Mouse (Mus musculus) forebrain, embryonic 10.5 days (tissue): ENCODE data around the gene Sec24b. TPM values are rescaled to one million over a fixed set of nuclear protein-coding genes. Genes with fewer than 3 reads are reported as not detected.

ENCODE experiments used
- DNase-seq: peaks from one replicate; pipeline ENCODE4 v3.0.0-alpha.2; 2017; ENCODE audit warnings: low spot score; ENCODE audit errors: extremely low spot score
- H3K27ac ChIP-seq: fragments of 300-500 bp; sonication (generic); 2 replicates; pipeline ENCODE4 v1.5.1; 2016; ENCODE audit warnings: mild to moderate bottlenecking
- H3K27me3 ChIP-seq: fragments of 300-500 bp; sonication (generic); 2 replicates; pipeline ENCODE4 v1.6.1; 2016; ENCODE audit warnings: mild to moderate bottlenecking; ENCODE audit not compliant: poor library complexity, severe bottlenecking
- H3K36me3 ChIP-seq: fragments of 300-500 bp; sonication (generic); replicated peaks from 2 replicates; pipeline ENCODE4 v1.6.1; 2016; ENCODE audit warnings: mild to moderate bottlenecking, moderate library complexity
- H3K4me1 ChIP-seq: fragments of 300-500 bp; sonication (generic); 2 replicates; pipeline ENCODE4 v1.6.1; 2016
- H3K4me3 ChIP-seq: fragments of 300-500 bp; sonication (generic); 2 replicates; pipeline ENCODE4 v1.5.1; 2016; ENCODE audit warnings: mild to moderate bottlenecking, moderate library complexity
- H3K9me3 ChIP-seq: fragments of 300-500 bp; sonication (generic); 2 replicates; pipeline ENCODE4 v1.6.1; 2016; ENCODE audit warnings: mild to moderate bottlenecking, moderate library complexity
- WGBS: fragments of 180-500 bp; shearing (Covaris S2); methylation state at CpG from one replicate; pipeline ENCODE4 v1.1.7; 2016; 5-methylcytosine and 5-hydroxymethylcytosine counted together
- polyA plus RNA-seq: library from polyadenylated mRNA; unstranded; fragments of >200 nt; fragmentation: Nextera tagmentation; extraction: Ambion mirVana; gene quantifications from 2 replicates; pipeline ENCODE4 v1.2.1, GENCODE M21; 2016

The Sec24b gene
- polyA plus RNA-seq, 1 experiment from 2014 or later, result 36.1 TPM

- no peak overlapping the region for H3K27ac ChIP-seq
- no peaks in the 10 kb centered on the region for H3K9me3 ChIP-seq
- no peaks in the 10 kb centered on the region for H3K4me1 ChIP-seq
- 80% methylated on average over 8 of the region's 8 CpGs for WGBS
- no peak overlapping the region for H3K4me3 ChIP-seq
- no peaks in the 10 kb centered on the region for H3K36me3 ChIP-seq
- peaks cover 13% of the 10 kb centered on the region for H3K27me3 ChIP-seq
- no peak for DNase-seq
These were observed 98.8 kb downstream of the Sec24b start for GRCm38 (mm10) chr3:129962533-129962932.

- no peak overlapping the region for H3K27ac ChIP-seq
- no peaks in the 10 kb centered on the region for H3K36me3 ChIP-seq
- 90% methylated on average over 4 of the region's 4 CpGs for WGBS
- no peak for DNase-seq
- no peak overlapping the region for H3K4me3 ChIP-seq
- H3K27me3 ChIP-seq, result no peaks in the 10 kb centered on the region
- H3K9me3 ChIP-seq, result 0 out of 2 replicates have a peak, but pooled peaks cover 3% of the 10 kb centered on the region
- H3K4me1 ChIP-seq, result no peaks in the 10 kb centered on the region
These were observed 108.1 kb downstream of the Sec24b start for GRCm38 (mm10) chr3:129953296-129953695.

- Histone ChIP-seq H3K4me1 (no peaks in the 10 kb centered on the region), H3K9me3 (no peaks in the 10 kb centered on the region), H3K4me3 (no peak overlapping the region), H3K36me3 (no peaks in the 10 kb centered on the region), H3K27me3 (no peaks in the 10 kb centered on the region), H3K27ac (no peak overlapping the region)
- WGBS, result 90% methylated on average over 5 of the region's 5 CpGs
- DNase-seq, result no peak
These were observed 112.1 kb downstream of the Sec24b start for GRCm38 (mm10) chr3:129949158-129949773.

GRCm38 (mm10) chr3:129948359-129948758 is 113.0 kb downstream of the Sec24b start:
- H3K36me3 ChIP-seq, result no peaks in the 10 kb centered on the region
- no peak overlapping the region for H3K4me3 ChIP-seq
- no peaks in the 10 kb centered on the region for H3K9me3 ChIP-seq
- H3K27ac ChIP-seq, result no peak overlapping the region
- DNase-seq, result no peak
- 88% methylated on average over 5 of the region's 5 CpGs for WGBS
- no peaks in the 10 kb centered on the region for H3K27me3 ChIP-seq
- no peaks in the 10 kb centered on the region for H3K4me1 ChIP-seq

- Histone ChIP-seq H3K27me3 (no peaks in the 10 kb centered on the region), H3K9me3 (no peaks in the 10 kb centered on the region), H3K4me3 (no peak overlapping the region), H3K36me3 (no peaks in the 10 kb centered on the region), H3K4me1 (no peaks in the 10 kb centered on the region), H3K27ac (no peak overlapping the region)
- DNase-seq, result no peak
- 87% methylated on average over 5 of the region's 5 CpGs for WGBS
These were observed 115.0 kb downstream of the Sec24b start for GRCm38 (mm10) chr3:129946217-129946914.

- H3K9me3 ChIP-seq, result no peaks in the 10 kb centered on the region
- no peak for DNase-seq
- 81% methylated on average over 4 of the region's 4 CpGs for WGBS
- H3K36me3 ChIP-seq, result no peaks in the 10 kb centered on the region
- H3K27ac ChIP-seq, result no peak overlapping the region
- H3K27me3 ChIP-seq, result no peaks in the 10 kb centered on the region
- no peaks in the 10 kb centered on the region for H3K4me1 ChIP-seq
- no peak overlapping the region for H3K4me3 ChIP-seq
These were observed 117.5 kb downstream of the Sec24b start for GRCm38 (mm10) chr3:129943813-129944212.

- peaks cover 7% of the 10 kb centered on the region; the same call in 1 of the 2 replicates for H3K4me1 ChIP-seq
- no peaks in the 10 kb centered on the region for H3K36me3 ChIP-seq
- WGBS, result 96% methylated on average over 1 of the region's 1 CpGs
- no peaks in the 10 kb centered on the region for H3K9me3 ChIP-seq
- H3K4me3 ChIP-seq, result no peak overlapping the region
- DNase-seq, result no peak
- H3K27me3 ChIP-seq, result no peaks in the 10 kb centered on the region
- H3K27ac ChIP-seq, result no peak overlapping the region
These were observed 120.1 kb downstream of the Sec24b start for GRCm38 (mm10) chr3:129941291-129941690.

- 96% methylated on average over 2 of the region's 2 CpGs for WGBS
- DNase-seq, result no peak
- Histone ChIP-seq H3K4me1 (peaks cover 8% of the 10 kb centered on the region; the same call in 1 of the 2 replicates), H3K36me3 (no peaks in the 10 kb centered on the region), H3K4me3 (no peak overlapping the region), H3K27ac (no peak overlapping the region), H3K27me3 (no peaks in the 10 kb centered on the region), H3K9me3 (no peaks in the 10 kb centered on the region)
These were observed 120.6 kb downstream of the Sec24b start for GRCm38 (mm10) chr3:129940780-129941179.

- Histone ChIP-seq H3K27me3 (no peaks in the 10 kb centered on the region), H3K36me3 (no peaks in the 10 kb centered on the region), H3K9me3 (no peaks in the 10 kb centered on the region), H3K27ac (no peak overlapping the region), H3K4me3 (no peak overlapping the region), H3K4me1 (peaks cover 8% of the 10 kb centered on the region; the same call in 1 of the 2 replicates)
- no peak for DNase-seq
- WGBS, result 69% methylated on average over 7 of the region's 7 CpGs
These were observed 122.3 kb downstream of the Sec24b start for GRCm38 (mm10) chr3:129939058-129939457.

- Histone ChIP-seq H3K4me1 (peaks cover 8% of the 10 kb centered on the region; the same call in 1 of the 2 replicates), H3K27ac (no peak overlapping the region), H3K27me3 (no peaks in the 10 kb centered on the region), H3K4me3 (no peak overlapping the region), H3K36me3 (no peaks in the 10 kb centered on the region), H3K9me3 (no peaks in the 10 kb centered on the region)
- no peak for DNase-seq
- WGBS, result 68% methylated on average over 3 of the region's 3 CpGs
These were observed 123.5 kb downstream of the Sec24b start for GRCm38 (mm10) chr3:129937848-129938247.

- DNase-seq, result no peak
- no peak overlapping the region for H3K27ac ChIP-seq
- H3K36me3 ChIP-seq, result no peaks in the 10 kb centered on the region
- 56% methylated on average over 9 of the region's 9 CpGs for WGBS
- H3K4me3 ChIP-seq, result no peak overlapping the region
- no peaks in the 10 kb centered on the region for H3K9me3 ChIP-seq
- H3K4me1 ChIP-seq, result peaks cover 8% of the 10 kb centered on the region; the same call in 1 of the 2 replicates
- H3K27me3 ChIP-seq, result no peaks in the 10 kb centered on the region
These were observed 124.8 kb downstream of the Sec24b start for GRCm38 (mm10) chr3:129936561-129936960.
